Mouse (Mus musculus): ENCODE measurements around the gene Nid1. TPM values are rescaled to one million over a fixed set of nuclear protein-coding genes. Genes with fewer than 3 reads are reported as not detected.

The Nid1 gene
- polyA plus RNA-seq (2015; fragmentation: Nextera tagmentation; extraction: Ambion mirVana): 50.0 and 64.1 TPM in 2 replicates

GRCm38 (mm10) chr13:13437460-13438015 lies at the start of gene Nid1:
Nid1 (plus strand) TSS chr13:13437551.

GRCm38 (mm10) chr13:13393228-13394095 lies 43.9 kb upstream of the Nid1 start, which contains the start of gene Gpr137b:
Gpr137b (minus strand) TSS chr13:13394014.

Other genes starting within 250 kb of the Nid1 start
- 3.8 and 6.2 TPM in 2 replicates for gene Gpr137b, start 43.5 kb upstream of the Nid1 start, polyA plus RNA-seq (2015; fragmentation: Nextera tagmentation; extraction: Ambion mirVana)
- gene Lyst, start 152.8 kb downstream of the Nid1 start, polyA plus RNA-seq (2015; fragmentation: Nextera tagmentation; extraction: Ambion mirVana): 10.0 and 12.1 TPM in 2 replicates

Measured in spleen, postnatal 0 days (tissue).